Mouse (Mus musculus): ENCODE measurements around the gene Mcf2l. TPM values are rescaled to one million over a fixed set of nuclear protein-coding genes. Genes with fewer than 3 reads are reported as not detected.

The Mcf2l gene
- polyA plus RNA-seq, 1 experiment from 2014 or later, result 13.1 TPM

DNA sequence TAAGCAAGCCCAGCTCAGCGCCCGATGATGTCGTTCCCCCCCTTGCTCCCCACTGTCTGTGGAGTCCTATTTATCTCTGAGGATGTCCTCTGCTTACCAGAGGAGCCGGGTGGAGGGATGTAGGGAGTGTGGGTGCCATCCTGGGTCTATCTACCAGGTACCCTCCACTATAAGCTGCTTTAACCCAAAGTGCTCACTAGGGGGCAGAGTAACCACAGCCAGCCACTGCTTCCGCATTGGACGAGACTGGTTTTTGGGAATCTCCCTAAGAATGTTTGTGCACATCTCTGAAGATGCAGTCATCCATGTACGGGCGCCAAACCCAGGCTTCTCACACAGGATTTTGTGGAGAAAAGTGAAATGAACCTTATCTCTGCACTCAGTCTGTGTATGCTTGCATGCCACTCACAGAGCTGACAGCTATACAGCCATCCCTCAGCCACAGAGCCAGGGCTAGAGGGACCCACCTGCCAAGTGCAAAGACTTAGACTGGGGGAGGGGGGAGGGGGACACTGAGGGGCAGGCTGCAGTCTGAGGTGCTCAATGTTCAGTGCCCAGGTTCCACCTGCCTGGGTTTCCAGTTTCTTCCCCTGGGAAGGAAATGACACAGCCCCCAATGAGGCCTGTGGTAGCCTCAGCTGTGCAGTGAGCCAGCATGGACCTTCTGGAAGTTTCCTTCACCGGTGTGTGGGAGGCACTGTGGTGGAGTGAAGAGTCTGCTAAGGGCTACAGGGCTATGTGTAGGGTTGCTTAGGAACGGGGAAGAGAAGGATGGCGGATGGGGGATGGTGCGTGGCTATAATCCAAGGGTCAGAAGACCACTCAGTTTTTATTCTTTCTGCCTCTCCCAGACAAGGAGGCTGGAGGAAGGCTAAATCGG, 23.1 kb downstream of the Mcf2l start:
- Histone ChIP-seq H3K27ac (no peak overlapping the region), H3K4me2 (replicated peaks) (no peak overlapping the region), H3K4me1 (peaks cover 4% of the 10 kb centered on the region), H3K36me3 (no peaks in the 10 kb centered on the region), H3K9me3 (no peaks in the 10 kb centered on the region), H3K4me3 (no peak overlapping the region), H3K9ac (no peak overlapping the region), H3K27me3 (no peaks in the 10 kb centered on the region)
- 56% methylated on average over 13 of the region's 13 CpGs for WGBS
- ATAC-seq (ENCODE audit: low FRiP score, low read depth), result peak; percentile 52; the same call in 1 of the 2 replicates

DNA sequence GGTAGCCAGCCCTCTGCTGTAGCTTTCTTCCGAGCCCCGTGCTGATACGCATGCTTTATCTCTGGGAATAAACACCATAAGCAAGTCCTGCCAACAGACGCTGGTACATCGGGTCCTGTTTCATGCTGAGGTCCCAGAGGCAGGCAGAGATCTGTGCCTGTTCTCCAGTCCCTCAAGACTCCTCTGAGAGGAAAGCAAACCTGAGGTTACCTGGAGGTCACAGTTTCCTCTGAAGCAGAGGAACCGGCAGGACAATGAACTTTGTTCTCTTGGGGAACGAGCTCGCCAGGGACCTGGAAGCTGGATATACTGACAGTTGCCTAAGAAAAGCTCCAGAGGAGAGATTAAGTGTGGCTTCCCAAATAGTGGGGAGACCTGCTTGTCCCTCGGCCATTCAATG, 24.2 kb downstream of the Mcf2l start:
- Histone ChIP-seq H3K4me1 (peaks cover 4% of the 10 kb centered on the region), H3K9ac (no peak overlapping the region; the same call in 1 of the 2 replicates), H3K4me2 (replicated peaks) (no peak overlapping the region), H3K36me3 (no peaks in the 10 kb centered on the region), H3K9me3 (no peaks in the 10 kb centered on the region), H3K27ac (no peak overlapping the region), H3K27me3 (no peaks in the 10 kb centered on the region), H3K4me3 (no peak overlapping the region)
- no peak for ATAC-seq (ENCODE audit: low FRiP score, low read depth)
- WGBS, result 60% methylated on average over 9 of the region's 9 CpGs

DNA sequence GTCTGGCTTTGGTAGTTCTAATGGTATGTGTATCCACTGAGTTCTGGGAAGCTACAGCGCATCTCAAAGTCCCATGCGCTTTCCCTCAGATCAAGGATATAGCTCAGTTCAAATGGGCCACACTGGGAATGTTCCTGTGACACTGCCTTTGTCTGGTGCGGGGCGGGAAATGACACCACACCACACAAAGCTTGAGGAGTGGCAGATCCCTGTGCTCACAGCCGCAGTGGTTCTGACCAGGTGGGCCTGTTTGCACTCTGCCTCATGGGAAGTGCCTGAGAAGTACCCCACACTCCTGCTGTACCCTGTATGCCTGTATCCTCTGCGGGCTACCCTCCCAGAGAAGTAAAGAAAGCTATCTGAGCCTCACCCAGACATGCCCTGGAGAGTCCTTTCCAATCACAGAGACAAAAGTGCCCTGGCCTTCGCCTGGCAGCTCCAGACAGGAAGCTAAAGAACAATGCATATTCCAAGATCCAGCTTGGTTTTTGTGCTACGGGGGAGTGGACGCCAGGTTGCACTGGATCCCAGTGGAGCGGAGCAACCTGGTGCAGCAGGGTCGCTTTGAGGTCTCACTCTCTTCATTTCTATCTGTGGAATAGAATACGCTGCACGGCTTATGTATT, 30.3 kb downstream of the Mcf2l start:
- H3K4me2 ChIP-seq (replicated peaks), result no peak overlapping the region
- no peaks in the 10 kb centered on the region for H3K4me1 ChIP-seq
- ATAC-seq (ENCODE audit: low FRiP score, low read depth), result no peak
- 89% methylated on average over 13 of the region's 13 CpGs for WGBS
- H3K36me3 ChIP-seq, result no peaks in the 10 kb centered on the region
- no peak overlapping the region for H3K27ac ChIP-seq
- no peaks in the 10 kb centered on the region for H3K27me3 ChIP-seq
- H3K9ac ChIP-seq, result no peak overlapping the region
- no peak overlapping the region for H3K4me3 ChIP-seq
- no peaks in the 10 kb centered on the region for H3K9me3 ChIP-seq

DNA sequence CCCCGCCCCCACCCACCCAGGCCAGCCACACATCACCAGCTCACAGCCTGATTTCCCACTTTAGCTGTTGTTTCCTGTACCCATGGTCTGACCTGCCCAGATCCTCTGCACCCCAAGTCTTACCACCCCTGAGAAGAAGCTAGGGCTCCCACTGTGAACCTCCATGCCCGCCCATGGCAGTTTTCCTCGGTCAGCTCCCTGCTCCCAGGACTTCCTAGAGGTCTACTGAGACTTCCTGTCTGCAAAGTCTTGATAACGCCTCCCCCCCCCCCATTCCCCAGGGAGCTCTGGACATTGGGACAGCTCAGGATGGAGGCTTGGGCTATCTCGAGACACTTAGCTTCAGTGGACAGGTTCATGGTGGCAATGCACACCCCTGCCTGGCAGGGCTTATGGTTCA, 31.5 kb downstream of the Mcf2l start:
- no peak overlapping the region for H3K9ac ChIP-seq
- no peak overlapping the region for H3K4me2 ChIP-seq (replicated peaks)
- no peaks in the 10 kb centered on the region for H3K27me3 ChIP-seq
- 82% methylated on average over 5 of the region's 5 CpGs for WGBS
- no peaks in the 10 kb centered on the region for H3K9me3 ChIP-seq
- no peak overlapping the region for H3K4me3 ChIP-seq
- no peaks in the 10 kb centered on the region for H3K36me3 ChIP-seq
- H3K27ac ChIP-seq, result no peak overlapping the region
- H3K4me1 ChIP-seq, result no peaks in the 10 kb centered on the region
- no peak for ATAC-seq (ENCODE audit: low FRiP score, low read depth)

DNA sequence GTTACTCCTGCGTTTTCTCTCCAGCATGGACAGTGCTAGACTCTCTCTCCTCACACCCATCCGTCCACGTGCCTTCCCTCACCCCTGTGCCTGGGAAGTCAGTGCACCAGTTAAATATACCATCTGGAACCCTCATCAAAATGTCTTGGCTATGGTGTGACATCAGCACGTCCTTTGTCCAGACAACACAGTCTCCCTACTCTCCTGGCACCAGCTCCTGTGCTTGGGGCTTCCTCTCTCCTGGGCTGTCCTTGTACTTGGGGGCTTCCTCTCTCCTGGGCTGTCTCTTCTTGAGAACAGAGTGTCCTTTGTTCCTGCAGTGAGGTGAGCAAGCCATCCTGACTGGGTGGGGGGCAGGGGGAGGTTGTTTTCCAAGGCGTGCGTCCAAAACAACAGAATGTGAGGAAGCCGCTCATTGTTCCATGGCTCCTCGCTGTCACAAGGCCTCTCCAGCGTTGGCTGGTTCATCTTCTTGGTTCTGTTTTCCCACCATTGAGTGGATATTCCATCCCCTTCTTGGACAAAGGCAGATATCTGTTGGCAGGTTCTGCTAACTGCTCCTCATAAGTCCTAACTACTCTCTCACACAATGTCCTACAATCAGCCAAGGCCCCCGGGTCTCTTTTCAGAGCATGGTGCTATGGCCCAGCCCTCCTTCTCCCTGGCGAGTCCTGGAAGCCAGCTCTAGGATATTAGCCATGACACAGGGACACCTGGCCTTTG, 32.2 kb downstream of the Mcf2l start:
- no peak overlapping the region; the same call in 1 of the 2 replicates for H3K27ac ChIP-seq
- WGBS, result 77% methylated on average over 11 of the region's 11 CpGs
- no peak overlapping the region for H3K4me3 ChIP-seq
- H3K27me3 ChIP-seq, result no peaks in the 10 kb centered on the region
- no peaks in the 10 kb centered on the region for H3K9me3 ChIP-seq
- H3K4me2 ChIP-seq (replicated peaks), result no peak overlapping the region
- H3K9ac ChIP-seq, result no peak overlapping the region
- H3K36me3 ChIP-seq, result no peaks in the 10 kb centered on the region
- ATAC-seq (ENCODE audit: low FRiP score, low read depth), result no peak
- no peaks in the 10 kb centered on the region for H3K4me1 ChIP-seq

DNA sequence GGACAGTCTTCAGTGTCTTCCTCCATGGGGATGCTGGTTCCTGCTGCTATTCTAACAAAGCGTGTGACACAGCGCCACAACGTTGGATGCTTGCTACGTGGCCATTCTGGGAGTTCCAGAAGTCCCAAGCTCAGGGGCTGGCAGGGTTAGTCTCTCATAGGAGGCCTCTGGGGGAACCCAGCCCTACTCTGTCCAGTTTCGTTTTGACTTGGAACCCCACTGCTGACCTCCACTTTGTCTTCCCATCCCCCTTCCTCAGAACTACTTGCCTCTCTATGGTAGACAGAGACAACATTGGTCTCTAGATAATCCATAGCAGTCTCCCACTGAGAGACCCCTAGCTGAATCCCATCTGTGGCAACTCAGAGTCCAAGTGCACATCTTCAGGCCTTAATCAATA, 33.0 kb downstream of the Mcf2l start:
- Histone ChIP-seq H3K27me3 (no peaks in the 10 kb centered on the region), H3K4me3 (no peak overlapping the region), H3K4me1 (no peaks in the 10 kb centered on the region), H3K4me2 (replicated peaks) (no peak overlapping the region), H3K9ac (no peak overlapping the region), H3K9me3 (no peaks in the 10 kb centered on the region), H3K36me3 (no peaks in the 10 kb centered on the region), H3K27ac (no peak overlapping the region)
- ATAC-seq (ENCODE audit: low FRiP score, low read depth), result no peak
- 72% methylated on average over 5 of the region's 5 CpGs for WGBS

DNA sequence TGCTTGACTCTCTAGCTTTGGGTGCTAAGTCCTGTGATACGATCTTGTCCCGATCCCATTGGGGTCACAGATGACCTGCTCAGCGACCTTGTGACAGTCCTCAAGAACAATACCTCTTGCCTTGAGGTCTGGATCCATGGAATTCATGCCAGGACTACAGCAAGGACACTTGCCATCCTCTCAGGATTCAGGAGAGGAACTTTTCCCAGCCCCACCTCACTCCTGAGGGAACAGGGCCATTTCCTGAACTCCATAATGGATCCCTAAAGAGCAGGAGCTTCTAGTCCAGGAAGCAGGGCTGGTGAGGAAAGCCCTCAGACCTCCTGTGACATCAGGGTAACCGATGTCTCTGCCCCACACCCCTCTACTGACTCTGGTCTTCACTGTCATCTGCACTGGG, 34.1 kb downstream of the Mcf2l start:
- Histone ChIP-seq H3K27ac (no peak overlapping the region), H3K9ac (no peak overlapping the region), H3K4me2 (replicated peaks) (no peak overlapping the region), H3K36me3 (no peaks in the 10 kb centered on the region), H3K4me3 (no peak overlapping the region), H3K9me3 (no peaks in the 10 kb centered on the region), H3K4me1 (peaks cover 5% of the 10 kb centered on the region; the same call in 1 of the 2 replicates), H3K27me3 (no peaks in the 10 kb centered on the region)
- no peak for ATAC-seq (ENCODE audit: low FRiP score, low read depth)
- 85% methylated on average over 4 of the region's 4 CpGs for WGBS

DNA sequence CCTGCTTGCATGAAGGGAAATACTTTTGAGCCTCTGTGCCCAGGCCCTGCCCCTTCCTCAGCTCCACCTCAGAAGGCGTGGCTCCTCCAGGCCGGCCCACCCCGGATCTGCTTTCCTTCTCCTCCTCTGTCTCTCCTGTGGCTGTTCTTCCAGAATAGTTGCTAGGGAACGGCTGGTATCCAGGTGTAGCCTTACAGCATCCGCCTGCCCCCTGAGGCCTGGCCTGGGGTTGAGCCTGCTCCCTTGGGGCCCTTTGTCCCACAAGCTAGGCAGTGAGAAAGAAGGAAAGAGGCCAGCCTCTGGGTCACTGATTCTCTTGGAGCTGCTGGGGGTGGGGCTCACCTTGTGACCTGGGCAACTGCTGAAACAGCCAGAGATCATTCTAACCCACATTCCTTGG, 38.4 kb downstream of the Mcf2l start:
- Histone ChIP-seq H3K4me2 (replicated peaks) (no peak overlapping the region), H3K27me3 (no peaks in the 10 kb centered on the region), H3K36me3 (no peaks in the 10 kb centered on the region), H3K4me3 (no peak overlapping the region), H3K9ac (no peak overlapping the region), H3K27ac (no peak overlapping the region), H3K4me1 (peaks cover 23% of the 10 kb centered on the region), H3K9me3 (no peaks in the 10 kb centered on the region)
- WGBS, result 20% methylated on average over 5 of the region's 5 CpGs
- ATAC-seq (ENCODE audit: low FRiP score, low read depth), result no peak

DNA sequence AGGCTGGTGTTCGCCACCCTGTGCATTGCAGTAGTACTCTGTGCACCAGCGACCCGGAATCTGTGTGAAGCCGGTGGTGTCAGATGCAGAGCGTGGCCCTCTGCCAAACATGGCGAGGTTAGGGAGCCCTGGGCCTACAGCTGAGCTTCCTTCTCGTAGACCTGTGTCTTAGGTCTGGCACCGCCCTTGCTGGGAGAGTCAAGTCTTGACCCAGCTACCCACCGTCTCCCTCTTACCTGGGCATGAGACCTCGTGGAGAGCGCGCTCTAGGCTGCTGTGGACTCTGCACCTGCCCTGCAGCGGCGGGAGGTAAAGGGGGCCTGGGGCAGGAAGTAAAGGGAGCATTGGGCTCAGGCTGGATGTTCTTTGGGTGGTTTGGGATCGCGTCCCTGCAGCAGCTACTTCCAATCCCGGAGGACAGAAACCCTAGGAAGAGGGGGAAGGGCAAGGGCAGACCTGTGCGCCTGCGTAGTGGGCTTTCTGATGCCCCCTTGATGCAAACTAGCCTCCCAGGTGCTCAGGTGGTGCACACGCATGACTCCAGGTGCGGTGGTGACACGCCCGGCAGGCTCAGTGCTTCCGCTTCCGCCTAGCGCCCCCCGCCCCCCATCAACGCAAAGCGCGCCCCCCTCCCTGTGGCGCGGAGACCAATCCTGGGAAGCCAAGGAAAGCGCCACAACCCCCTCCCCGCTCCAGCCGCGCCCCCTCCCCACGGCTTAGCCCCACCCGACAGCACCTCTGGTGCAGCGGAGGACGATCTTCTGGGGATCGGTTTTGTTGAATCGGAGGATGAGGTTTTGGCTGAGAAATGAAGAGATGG, 41.8 kb downstream of the Mcf2l start:
- Histone ChIP-seq H3K4me3 (peak overlapping the region; percentile 62), H3K4me1 (peaks cover 25% of the 10 kb centered on the region), H3K9me3 (no peaks in the 10 kb centered on the region), H3K27me3 (no peaks in the 10 kb centered on the region), H3K4me2 (replicated peaks) (peak overlapping the region; percentile 97), H3K9ac (peak overlapping the region; percentile 72), H3K27ac (no peak overlapping the region), H3K36me3 (no peaks in the 10 kb centered on the region)
- ATAC-seq (ENCODE audit: low FRiP score, low read depth), result peak; percentile 78
- WGBS, result 17% methylated on average over 40 of the region's 42 CpGs

DNA sequence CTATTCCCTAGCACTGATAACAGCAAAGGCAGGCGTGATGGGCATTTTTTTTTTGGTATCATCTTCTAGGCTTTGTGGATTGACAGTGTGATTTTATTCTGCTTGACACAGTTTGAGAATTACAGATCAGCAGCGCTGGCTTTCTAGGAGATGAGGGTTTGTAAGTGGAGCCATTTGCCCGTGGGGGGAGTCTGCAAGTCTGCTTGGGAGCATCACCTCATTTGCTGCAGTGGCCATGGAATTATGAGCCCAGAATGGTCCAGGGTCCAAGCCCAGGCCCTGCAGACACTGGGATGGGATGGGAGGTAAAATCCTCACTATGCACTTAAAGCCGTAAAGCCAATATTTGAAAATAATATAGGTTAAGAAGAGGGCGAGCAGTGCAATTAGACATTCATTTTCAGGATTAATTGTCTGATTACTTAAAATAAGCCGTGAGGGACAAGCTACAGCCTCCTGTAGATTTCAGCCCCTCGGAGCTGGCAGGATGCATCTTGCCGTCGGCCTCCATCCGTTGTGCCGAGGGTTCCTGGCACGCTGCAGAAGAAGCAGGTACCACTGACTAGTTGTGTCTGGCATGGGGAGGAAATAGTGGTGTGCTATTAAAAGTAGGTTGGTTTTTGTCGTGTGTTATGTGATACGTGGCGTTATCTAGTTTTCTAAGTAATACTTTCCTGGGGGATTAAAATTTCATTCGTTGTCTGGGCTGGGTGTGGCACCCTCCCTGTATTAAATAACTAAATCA, 42.7 kb downstream of the Mcf2l start:
- H3K27ac ChIP-seq, result no peak overlapping the region
- no peaks in the 10 kb centered on the region for H3K36me3 ChIP-seq
- H3K4me1 ChIP-seq, result peaks cover 25% of the 10 kb centered on the region
- no peak for ATAC-seq (ENCODE audit: low FRiP score, low read depth)
- H3K27me3 ChIP-seq, result no peaks in the 10 kb centered on the region
- no peaks in the 10 kb centered on the region for H3K9me3 ChIP-seq
- H3K9ac ChIP-seq, result peak overlapping the region; percentile 72
- H3K4me2 ChIP-seq (replicated peaks), result peak overlapping the region; percentile 97
- H3K4me3 ChIP-seq, result peak overlapping the region; percentile 62
- WGBS, result 70% methylated on average over 16 of the region's 16 CpGs

DNA sequence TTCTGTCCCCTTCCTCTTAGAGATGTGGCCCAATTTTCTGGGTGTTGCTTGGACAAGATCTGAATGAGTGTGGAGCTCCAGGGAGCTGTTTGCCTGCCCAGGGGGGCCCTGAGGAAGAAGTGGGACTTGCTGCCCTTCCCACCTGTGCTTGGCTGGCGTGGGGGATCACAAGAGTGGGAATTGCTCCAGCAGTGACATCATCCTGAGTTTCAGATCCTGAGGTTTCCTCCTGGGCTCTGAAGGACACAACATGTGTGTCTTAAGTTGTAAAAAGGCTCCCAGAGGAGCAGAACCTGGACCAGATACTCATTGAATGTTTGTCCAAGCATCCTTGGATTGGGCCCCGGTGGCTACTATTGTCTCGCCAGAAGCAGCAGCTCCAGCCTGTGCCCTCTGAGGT, 43.4 kb downstream of the Mcf2l start:
- Histone ChIP-seq H3K4me2 (replicated peaks) (no peak overlapping the region), H3K9me3 (no peaks in the 10 kb centered on the region), H3K9ac (no peak overlapping the region), H3K27me3 (no peaks in the 10 kb centered on the region), H3K4me1 (peaks cover 22% of the 10 kb centered on the region), H3K27ac (no peak overlapping the region), H3K36me3 (no peaks in the 10 kb centered on the region), H3K4me3 (no peak overlapping the region)
- WGBS, result 72% methylated on average over 3 of the region's 3 CpGs
- no peak for ATAC-seq (ENCODE audit: low FRiP score, low read depth)

Measured in limb, embryonic 13.5 days (tissue).